Mouse (Mus musculus) myocyte (in vitro differentiated cells): ENCODE measurements around the gene Slc41a2. TPM values are rescaled to one million over a fixed set of nuclear protein-coding genes. Genes with fewer than 3 reads are reported as not detected.

ENCODE experiments used
- H3K27me3 ChIP-seq: one replicate; pipeline ENCODE4 v1.6.1; 2011; ENCODE audit not compliant: control insufficient read depth, insufficient read depth, insufficient read length
- H3K36me3 ChIP-seq: one replicate; pipeline ENCODE4 v1.6.1; 2011; ENCODE audit not compliant: control insufficient read depth, insufficient read depth
- H3K4me2 ChIP-seq: one replicate; pipeline ENCODE4 v1.6.1; 2011; ENCODE audit warnings: low read depth, control low read depth
- H3K4me3 ChIP-seq: one replicate; pipeline ENCODE4 v1.5.1; 2011; ENCODE audit warnings: mild to moderate bottlenecking, control low read depth, moderate library complexity
- H3K79me2 ChIP-seq: one replicate; pipeline ENCODE4 v1.6.1; 2011; ENCODE audit not compliant: control insufficient read depth, insufficient read depth
- H3ac ChIP-seq: one replicate; pipeline ENCODE4 v1.6.1; 2011; ENCODE audit not compliant: control insufficient read depth, insufficient read length
- CEBPB ChIP-seq: IDR thresholded peaks from 2 replicates; pipeline ENCODE4 v1.6.1; 2011; ENCODE audit warnings: mild to moderate bottlenecking, moderate library complexity; ENCODE audit not compliant: poor library complexity, insufficient read depth, severe bottlenecking
- E2F4 ChIP-seq: IDR thresholded peaks from one replicate; pipeline ENCODE4 v1.6.1; 2011; ENCODE audit warnings: mild to moderate bottlenecking, control low read depth, moderate library complexity; ENCODE audit not compliant: insufficient read depth
- MAX ChIP-seq: IDR thresholded peaks from one replicate; pipeline ENCODE4 v1.6.1; 2011; ENCODE audit warnings: low read depth, mild to moderate bottlenecking, control low read depth
- MYOD1 ChIP-seq, 3 experiments: IDR thresholded peaks; one replicate each; pipeline ENCODE4 v1.6.1; 2011; ENCODE audit warnings: control low read depth in 2 of 3, low read depth in 2 of 3, mild to moderate bottlenecking in 2 of 3, moderate library complexity in 1 of 3; ENCODE audit not compliant: insufficient read length in 2 of 3, control insufficient read depth in 1 of 3
- MYOG ChIP-seq, 3 experiments: IDR thresholded peaks; one replicate each; pipeline ENCODE4 v1.6.1; 2011; ENCODE audit warnings: control low read depth in 2 of 3, low read depth in 2 of 3, mild to moderate bottlenecking in 2 of 3; ENCODE audit not compliant: insufficient read length in 2 of 3, control insufficient read depth in 1 of 3, insufficient read depth in 1 of 3
- POLR2A ChIP-seq: IDR thresholded peaks from one replicate; pipeline ENCODE4 v1.6.1; 2011; ENCODE audit warnings: low read depth, mild to moderate bottlenecking, control low read depth, moderate library complexity; ENCODE audit not compliant: insufficient read length
- POLR2AphosphoS2 ChIP-seq: IDR thresholded peaks from one replicate; pipeline ENCODE4 v1.6.1; 2011; ENCODE audit warnings: low read depth, control low read depth; ENCODE audit not compliant: insufficient read length
- REST ChIP-seq: IDR thresholded peaks from one replicate; pipeline ENCODE4 v1.6.1; 2011; ENCODE audit warnings: mild to moderate bottlenecking, control low read depth, moderate library complexity; ENCODE audit not compliant: insufficient read depth, insufficient read length
- SRF ChIP-seq: IDR thresholded peaks from one replicate; pipeline ENCODE4 v1.6.1; 2011; ENCODE audit warnings: low read depth; ENCODE audit not compliant: control insufficient read depth, insufficient read length
- TCF12 ChIP-seq: IDR thresholded peaks from one replicate; pipeline ENCODE4 v1.6.1; 2011; ENCODE audit warnings: mild to moderate bottlenecking, control low read depth; ENCODE audit not compliant: poor library complexity, insufficient read depth, severe bottlenecking
- TCF3 ChIP-seq: IDR thresholded peaks from one replicate; pipeline ENCODE4 v1.6.1; 2011; ENCODE audit warnings: low read depth, control low read depth; ENCODE audit not compliant: insufficient read length
- USF1 ChIP-seq: IDR thresholded peaks from one replicate; pipeline ENCODE4 v1.6.1; 2011; ENCODE audit warnings: low read depth, mild to moderate bottlenecking, control low read depth, moderate library complexity
- polyA plus RNA-seq: library from polyadenylated mRNA; unstranded; fragments of >200 nt; fragmentation: generic; extraction: Trizol; gene quantifications from one replicate; pipeline ENCODE4 v1.2.1, GENCODE M21; 2012; ENCODE audit warnings: missing spikeins

The Slc41a2 gene
- polyA plus RNA-seq, 1 experiment: 5.3 TPM

GRCm38 (mm10) chr10:83374045-83374656, 36.5 kb upstream of the Slc41a2 start:
- Histone ChIP-seq H3K36me3 (peaks cover 33% of the 10 kb centered on the region), H3K79me2 (no peaks in the 10 kb centered on the region), H3K27me3 (no peaks in the 10 kb centered on the region), H3K4me2 (no peak overlapping the region), H3K4me3 (no peak overlapping the region), H3ac (no peak overlapping the region)
- TF ChIP-seq POLR2A: no peak
- no peak for TF ChIP-seq TCF3
- TF ChIP-seq TCF12: no peak
- TF ChIP-seq REST: no peak
- no peak for TF ChIP-seq MYOG (IDR thresholded peaks at IDR 0.05; ENCODE audit: control insufficient read depth in 1 of 3, insufficient read depth in 1 of 3, insufficient read length in 2 of 3, low read depth in 2 of 3)
- no peak for TF ChIP-seq USF1
- TF ChIP-seq CEBPB: no peak
- TF ChIP-seq SRF: no peak
- no peak for TF ChIP-seq MYOD1 (IDR thresholded peaks at IDR 0.05; ENCODE audit: control insufficient read depth in 1 of 3, insufficient read length in 2 of 3, low read depth in 2 of 3)
- TF ChIP-seq MAX: no peak
- no peak for TF ChIP-seq E2F4
- no peak for TF ChIP-seq POLR2AphosphoS2

GRCm38 (mm10) chr10:83368918-83369317, 31.2 kb upstream of the Slc41a2 start:
- no peak overlapping the region for H3ac ChIP-seq
- no peak for TF ChIP-seq POLR2A
- H3K4me2 ChIP-seq: no peak overlapping the region
- H3K27me3 ChIP-seq: no peaks in the 10 kb centered on the region
- H3K4me3 ChIP-seq: no peak overlapping the region
- peaks cover 75% of the 10 kb centered on the region for H3K36me3 ChIP-seq
- peaks cover 3% of the 10 kb centered on the region for H3K79me2 ChIP-seq

DNA sequence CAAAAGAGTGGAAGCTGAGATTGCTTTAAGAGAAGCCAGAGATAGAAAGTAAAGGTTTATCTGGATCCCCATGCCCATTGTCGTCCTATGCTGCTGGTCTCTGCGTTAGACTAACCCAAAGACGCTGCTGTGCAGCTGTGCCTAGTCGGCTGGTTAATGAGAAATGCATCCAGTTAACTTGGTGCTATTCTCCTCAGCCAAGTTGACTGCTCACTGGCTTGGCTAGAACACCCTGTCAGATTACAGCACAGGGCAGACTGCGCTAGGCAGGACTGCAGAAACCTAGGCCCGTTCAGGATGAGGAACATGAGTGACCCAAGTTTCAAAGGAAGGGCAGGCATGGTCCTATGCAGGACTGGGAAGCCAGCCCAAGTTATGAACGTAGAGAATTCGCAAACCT, 25.8 kb upstream of the Slc41a2 start:
- H3K79me2 ChIP-seq: peaks cover 26% of the 10 kb centered on the region
- no peak for TF ChIP-seq POLR2A
- no peak for TF ChIP-seq USF1
- no peak for TF ChIP-seq SRF
- no peak for TF ChIP-seq TCF3
- TF ChIP-seq REST: no peak
- no peak for TF ChIP-seq MYOG (IDR thresholded peaks at IDR 0.05; ENCODE audit: control insufficient read depth in 1 of 3, insufficient read depth in 1 of 3, insufficient read length in 2 of 3, low read depth in 2 of 3)
- TF ChIP-seq CEBPB: no peak
- H3K4me3 ChIP-seq: no peak overlapping the region
- H3ac ChIP-seq: no peak overlapping the region
- H3K36me3 ChIP-seq: peaks cover 50% of the 10 kb centered on the region
- H3K27me3 ChIP-seq: no peaks in the 10 kb centered on the region
- H3K4me2 ChIP-seq: no peak overlapping the region

GRCm38 (mm10) chr10:83361643-83362382, 24.1 kb upstream of the Slc41a2 start:
- TF ChIP-seq CEBPB (no peak), POLR2A (no peak), USF1 (no peak), MYOD1 (IDR thresholded peaks at IDR 0.05; ENCODE audit: control insufficient read depth in 1 of 3, insufficient read length in 2 of 3, low read depth in 2 of 3) (no peak), SRF (no peak), MYOG (IDR thresholded peaks at IDR 0.05; ENCODE audit: control insufficient read depth in 1 of 3, insufficient read depth in 1 of 3, insufficient read length in 2 of 3, low read depth in 2 of 3) (no peak), E2F4 (no peak), POLR2AphosphoS2 (no peak), MAX (no peak), TCF3 (no peak), REST (no peak), TCF12 (no peak)
- Histone ChIP-seq H3K4me3 (peak overlapping the region; percentile 81), H3K4me2 (peak overlapping the region; percentile 84), H3ac (no peak overlapping the region), H3K79me2 (peaks cover 22% of the 10 kb centered on the region), H3K36me3 (peaks cover 34% of the 10 kb centered on the region), H3K27me3 (no peaks in the 10 kb centered on the region)

DNA sequence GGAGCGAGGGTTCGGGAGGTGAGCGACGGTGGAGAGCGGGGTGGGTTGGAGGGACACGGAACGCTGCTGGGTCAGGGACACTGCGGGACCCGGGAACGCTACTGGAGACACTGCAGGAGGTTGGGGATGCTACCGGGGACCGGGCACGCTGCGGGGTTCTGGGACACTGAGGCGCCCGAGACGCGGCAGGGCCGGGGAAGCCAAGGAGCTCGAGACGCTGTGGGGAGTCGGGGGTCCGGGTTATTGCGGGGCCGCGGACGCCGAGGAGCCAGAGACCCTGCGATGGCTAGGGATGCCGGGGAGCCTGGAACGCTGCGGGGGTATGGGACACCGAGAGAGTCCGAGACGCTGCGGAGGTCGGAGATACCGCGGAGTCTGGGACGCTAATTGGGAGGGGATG, 22.7 kb upstream of the Slc41a2 start:
- TF ChIP-seq E2F4: no peak
- peak overlapping the region; percentile 61 for H3ac ChIP-seq
- peak overlapping the region; percentile 81 for H3K4me3 ChIP-seq
- H3K4me2 ChIP-seq: peak overlapping the region; percentile 84
- H3K36me3 ChIP-seq: peaks cover 22% of the 10 kb centered on the region
- H3K79me2 ChIP-seq: peaks cover 22% of the 10 kb centered on the region
- H3K27me3 ChIP-seq: no peaks in the 10 kb centered on the region
